Mouse (Mus musculus) olfactory bulb, adult 2 months (tissue): Measurements from ENCODE around the gene Notch3.

Source experiments
- CTCF ChIP-seq: fragments of 200-500 bp; IDR thresholded peaks from 2 replicates; pipeline ENCODE4 v1.5.1; 2012; ENCODE audit warnings: low read depth, mild to moderate bottlenecking, low read length, moderate library complexity; ENCODE audit not compliant: insufficient read depth
- POLR2A ChIP-seq: fragments of 200-500 bp; IDR thresholded peaks from 2 replicates; pipeline ENCODE4 v1.6.1; 2012; ENCODE audit warnings: mild to moderate bottlenecking, low read depth, low read length, moderate library complexity; ENCODE audit not compliant: insufficient read depth

DNA sequence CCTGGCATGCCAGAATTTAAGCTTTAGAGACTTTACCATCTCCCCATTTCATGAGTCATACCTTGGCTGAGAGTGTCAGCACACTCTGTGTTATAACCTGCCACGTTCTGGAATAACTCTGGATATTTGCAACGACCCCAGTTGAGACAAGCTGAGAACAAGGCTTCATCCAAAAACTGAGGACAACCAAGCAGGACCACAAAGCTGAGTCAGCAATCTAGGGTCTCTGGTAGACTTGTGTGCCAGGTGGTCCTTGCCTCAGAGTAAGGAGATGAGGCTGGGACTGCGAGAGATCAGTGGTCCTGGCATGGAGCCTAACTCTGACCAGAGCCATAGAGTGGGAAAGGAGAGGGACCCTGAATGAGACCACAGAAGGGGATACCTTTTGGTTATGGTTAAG lies 36.3 kb upstream of the Notch3 start:
- TF ChIP-seq CTCF (no peak), POLR2A (no peak)
